Mouse (Mus musculus): ENCODE data around the gene Dnajb12.

Dnajb12 gene

DNA sequence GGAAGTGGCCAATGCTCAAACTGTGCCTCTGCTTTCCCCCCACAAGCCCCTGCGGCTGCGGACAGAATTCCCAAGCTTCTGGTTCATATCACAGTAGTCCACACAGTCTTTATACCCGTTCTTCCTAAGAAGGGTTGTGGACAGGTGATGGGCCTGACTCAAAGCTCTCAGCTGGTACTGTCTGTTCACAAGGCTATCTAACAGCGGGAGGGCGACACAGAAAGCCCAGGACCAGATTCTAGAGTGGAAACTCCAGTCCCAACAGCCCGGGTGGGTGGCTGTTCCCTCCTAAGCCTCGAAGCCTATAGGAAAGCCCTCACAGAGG, 41.1 kb downstream of the Dnajb12 start:
- DNase-seq (ENCODE audit: low spot score), result no peak

DNA sequence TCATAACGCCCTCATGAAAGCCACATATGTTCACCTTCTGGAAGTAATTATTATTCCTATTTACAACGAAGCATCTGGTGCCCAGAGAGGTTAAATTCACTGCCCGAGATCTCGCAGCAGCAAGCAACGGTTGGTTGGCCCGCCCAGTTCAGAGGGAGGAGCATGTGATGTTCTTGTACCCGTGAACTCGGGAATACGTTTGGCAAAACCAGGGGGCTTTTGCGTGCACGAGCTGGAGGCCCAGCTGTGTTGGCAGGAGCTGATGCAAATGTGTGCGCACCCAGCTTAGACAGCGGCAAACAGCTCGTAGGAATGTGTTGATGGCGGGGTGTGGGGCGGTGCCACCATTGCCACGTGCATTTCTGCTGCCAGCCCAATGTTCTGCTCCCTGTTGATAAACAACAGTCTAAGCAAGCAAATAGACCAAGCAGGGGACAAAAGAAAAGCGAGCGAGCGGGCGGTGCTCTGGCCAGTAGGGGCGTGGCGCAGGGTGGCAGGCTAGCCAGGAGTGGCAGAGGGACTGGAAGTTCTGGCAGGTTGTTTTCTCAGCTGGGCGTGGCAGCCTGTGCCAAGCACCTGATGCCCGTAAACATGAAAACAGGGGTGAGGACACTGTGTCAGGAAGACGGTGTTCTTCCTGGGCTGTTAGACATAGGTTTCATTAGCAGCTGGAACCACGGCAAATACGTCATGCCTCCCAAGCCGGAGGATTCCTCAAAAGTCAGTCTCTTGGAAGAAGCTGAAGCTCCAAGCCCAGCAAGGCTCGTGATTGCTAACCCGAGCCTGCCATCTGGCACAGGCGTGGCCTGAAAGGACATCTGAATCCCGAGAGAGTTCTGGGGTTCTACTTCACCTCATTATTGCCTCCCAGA, 41.7 kb downstream of the Dnajb12 start:
- peak; percentile 52 for DNase-seq (ENCODE audit: low spot score)

DNA sequence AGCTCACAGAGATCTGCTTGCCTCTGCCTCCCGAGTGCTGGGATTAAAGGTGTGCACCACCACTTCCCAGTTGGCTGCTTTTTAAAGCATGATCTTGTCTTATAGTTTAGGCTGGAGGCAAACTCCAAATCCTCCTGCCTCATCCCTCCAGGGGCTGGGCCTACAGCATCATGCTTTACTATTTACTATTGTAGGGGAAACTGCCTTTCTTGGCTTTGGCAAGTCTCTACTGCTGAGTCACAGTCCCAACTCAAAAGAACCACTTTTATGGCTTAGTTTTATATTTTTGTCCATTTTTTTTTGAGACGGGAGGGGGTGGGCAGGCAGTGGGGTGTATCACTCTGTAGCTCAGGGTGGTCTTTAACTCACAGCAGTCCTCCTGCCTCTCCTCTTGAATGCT, 44.1 kb downstream of the Dnajb12 start:
- DNase-seq (ENCODE audit: low spot score), result no peak

DNA sequence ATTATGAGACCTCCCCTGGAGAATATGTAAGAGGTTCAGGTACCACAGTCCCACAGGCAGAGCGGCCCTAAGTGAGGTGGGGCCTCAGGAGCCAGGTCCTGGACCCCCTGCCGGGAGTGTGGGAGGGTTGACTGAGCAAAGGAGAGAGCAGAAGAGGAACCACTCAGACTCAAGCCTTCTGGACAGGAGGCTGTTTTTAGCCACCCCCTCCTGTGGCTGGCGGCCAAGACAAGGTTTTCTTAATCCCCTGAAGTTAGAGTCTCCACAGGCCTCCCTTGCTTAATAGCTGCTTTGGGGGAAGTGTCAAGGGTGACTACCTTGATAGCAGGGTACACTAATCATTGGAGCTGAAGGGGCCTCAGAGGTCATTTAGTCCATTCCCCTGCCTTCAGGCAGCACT, 44.9 kb downstream of the Dnajb12 start:
- no peak for DNase-seq (ENCODE audit: low spot score)

DNA sequence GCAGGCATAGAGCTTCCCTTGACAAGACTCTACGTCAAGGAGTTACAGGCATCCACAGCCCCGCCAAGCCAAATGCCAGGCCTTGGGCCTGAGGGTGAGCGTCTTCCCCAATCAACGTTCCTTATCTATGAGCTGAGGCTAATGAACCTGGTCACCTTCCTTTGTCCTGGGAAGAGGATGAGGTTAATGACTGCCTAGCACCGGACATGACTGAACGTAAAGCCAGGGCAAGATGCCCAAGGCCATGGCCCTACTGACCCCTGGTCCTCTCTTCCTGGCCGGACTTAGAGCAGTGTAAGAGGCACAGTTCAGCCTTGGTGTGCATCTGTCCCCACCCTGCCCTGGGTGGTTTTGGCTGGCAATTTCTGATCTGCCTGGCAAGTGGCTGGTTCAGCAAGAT, 49.8 kb downstream of the Dnajb12 start:
- DNase-seq (ENCODE audit: low spot score), result no peak

DNA sequence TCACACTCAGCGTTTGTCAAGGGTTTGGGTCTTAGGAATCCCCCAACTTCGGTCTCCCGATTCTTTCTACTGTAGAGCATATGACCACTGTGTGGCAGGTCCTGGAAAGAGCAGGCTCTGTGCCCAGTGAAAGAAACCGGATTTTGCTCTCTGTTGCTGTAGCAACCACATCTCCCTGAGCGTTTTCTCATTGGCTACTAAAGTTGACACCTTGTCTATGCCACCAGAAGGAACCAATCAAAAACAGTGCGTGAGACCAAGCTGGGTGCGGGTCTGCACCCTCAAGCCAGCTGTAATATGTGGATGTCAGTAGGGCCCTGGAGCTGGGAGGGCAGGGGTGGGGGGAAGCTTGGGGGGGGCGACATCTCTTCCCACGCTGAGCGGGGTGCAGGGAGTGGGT, 51.6 kb downstream of the Dnajb12 start:
- no peak for DNase-seq (ENCODE audit: low spot score)

DNA sequence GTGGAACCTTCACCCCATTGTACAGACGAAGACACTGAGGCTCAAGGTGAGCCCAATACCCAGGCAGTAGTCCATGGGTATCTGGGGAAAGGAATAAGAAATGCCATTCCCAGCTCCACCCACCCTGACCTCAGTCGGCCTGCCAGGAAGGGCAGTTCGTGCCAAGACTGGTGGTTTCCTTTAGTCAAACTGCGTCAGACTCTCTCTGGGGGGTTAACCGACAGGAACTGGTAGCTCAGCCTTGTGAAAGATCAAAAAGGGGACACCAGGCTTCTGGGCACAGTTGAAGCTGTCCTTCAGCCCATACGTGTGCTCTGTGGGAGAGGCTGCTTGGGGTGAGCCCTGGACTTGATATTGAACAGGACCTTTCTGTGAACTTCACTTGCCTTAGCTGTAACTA, 53.2 kb downstream of the Dnajb12 start:
- no peak for DNase-seq (ENCODE audit: low spot score)

DNA sequence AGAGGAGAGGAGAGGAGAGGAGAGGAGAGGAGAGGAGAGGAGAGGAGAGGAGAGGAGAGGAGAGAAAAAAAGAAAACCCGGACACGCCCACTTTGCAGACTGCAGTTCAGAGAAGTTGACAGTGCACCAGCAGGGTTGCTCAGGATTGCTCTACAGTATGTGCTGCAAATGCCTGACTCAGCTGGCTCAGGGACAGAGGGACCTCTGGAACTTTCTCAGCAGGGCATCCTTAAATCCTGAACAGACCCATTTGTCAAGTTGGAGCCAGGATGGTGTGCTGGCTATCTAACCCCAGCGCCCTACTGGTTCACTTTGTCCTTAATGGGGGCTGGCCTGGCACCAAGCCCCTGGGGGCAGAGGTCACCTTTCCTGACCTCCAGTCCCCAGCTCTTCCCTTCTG, 54.7 kb downstream of the Dnajb12 start:
- no peak for DNase-seq (ENCODE audit: low spot score)

DNA sequence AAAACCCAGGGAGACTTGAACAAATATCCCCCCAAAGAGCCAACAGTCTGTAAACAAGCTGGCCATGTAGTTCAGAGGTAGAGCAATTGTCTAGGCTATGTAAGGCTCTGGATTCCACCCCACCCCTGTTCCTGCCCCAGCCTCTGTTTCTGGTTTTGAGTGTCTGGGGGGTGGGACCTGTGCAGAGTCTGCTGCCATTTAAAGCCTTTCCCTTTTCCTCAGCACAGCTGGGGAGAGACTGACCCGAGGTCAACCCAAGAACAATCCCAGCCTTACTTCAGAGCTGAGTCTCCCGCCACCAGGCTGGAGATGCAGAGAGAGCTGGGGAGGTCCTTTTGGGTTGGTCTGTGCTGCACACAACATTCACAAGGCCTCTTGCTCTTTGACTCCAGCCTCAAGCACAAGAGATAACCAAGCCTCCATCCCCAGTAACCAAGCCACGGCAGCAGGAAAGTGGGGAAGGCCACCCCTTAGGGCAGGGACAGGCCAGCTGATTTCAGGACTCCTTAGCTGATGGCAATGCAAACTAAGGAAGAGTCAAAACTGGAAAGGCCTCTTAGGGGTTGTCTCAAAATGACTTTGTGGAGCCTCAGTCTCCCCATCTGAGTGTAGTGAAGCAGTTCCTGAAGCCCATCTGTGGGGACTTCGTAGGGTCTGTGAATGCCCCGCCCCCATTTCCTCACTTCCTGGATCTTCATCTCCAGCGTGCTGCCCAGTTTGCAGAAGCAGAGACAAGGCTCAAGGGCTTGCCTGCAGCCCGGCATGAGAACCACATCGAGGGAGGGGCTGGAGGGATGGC, 56.9 kb downstream of the Dnajb12 start:
- DNase-seq (ENCODE audit: low spot score), result no peak

DNA sequence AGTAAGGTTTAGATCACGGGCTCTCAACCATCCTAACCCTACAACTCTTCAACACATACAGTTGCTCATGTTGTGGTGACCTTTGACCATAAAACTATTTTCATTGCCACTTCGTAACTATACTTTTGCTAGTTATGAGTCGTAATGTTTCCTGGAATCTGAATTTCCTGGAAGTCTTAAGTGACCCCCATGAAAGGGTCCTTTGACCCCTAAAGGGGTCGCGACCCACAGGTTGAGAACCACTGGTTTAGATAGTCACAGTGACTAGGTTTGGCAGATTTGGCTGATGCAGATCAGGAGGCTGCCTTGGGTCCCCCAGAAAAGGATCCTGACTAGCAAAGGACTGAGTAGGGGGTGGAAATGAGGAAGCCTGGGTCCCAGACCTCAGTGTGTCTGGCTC, 59.3 kb downstream of the Dnajb12 start:
- no peak for DNase-seq (ENCODE audit: low spot score)

DNA sequence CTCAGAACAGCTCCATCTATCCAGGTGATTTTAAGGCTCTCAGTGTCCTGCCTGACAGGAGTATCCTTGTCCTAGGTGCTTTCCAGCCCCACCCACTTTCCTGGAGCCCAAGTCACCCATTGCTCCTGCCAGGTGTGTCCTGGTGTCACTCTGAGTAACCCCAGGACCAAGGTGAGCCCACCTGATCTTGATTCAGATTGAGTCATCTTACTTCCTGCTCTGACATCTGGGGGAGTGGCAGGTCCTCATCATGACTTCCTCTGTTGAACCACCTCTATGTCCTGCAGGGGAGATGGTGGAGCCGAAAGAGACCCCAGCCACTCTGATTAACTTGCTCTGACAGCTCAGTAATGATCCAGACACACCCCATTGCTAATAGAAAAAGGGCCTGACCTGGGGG, 59.7 kb downstream of the Dnajb12 start:
- no peak for DNase-seq (ENCODE audit: low spot score)

DNA sequence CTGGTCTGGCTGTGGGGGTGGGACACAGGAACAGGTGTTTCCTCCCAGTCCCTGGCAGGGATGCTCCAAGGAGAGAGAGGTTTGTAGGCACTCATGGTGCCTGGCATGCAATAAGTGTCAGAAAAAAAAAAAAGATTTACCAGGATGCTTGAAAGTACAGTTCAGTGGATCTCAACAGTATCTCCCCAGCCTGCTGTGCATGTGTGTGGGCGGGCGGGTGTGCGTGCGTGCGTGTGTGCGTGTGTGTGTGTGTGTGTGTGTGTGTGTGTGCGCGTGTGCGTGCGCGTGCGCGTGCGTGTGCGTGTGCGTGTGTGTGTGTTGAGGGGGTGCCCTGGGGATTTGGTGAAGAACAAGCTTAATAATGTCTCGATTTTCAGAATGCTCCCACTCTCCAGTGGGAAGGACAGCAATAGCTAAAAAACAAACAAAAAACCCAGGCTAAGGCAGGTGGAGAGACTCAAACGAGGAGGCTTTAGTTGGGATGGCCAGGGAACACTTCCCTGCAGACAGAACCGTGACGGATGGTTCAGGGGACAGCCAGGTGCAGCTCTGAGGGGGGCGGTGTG, 63.0 kb downstream of the Dnajb12 start:
- no peak for DNase-seq (ENCODE audit: low spot score)

DNA sequence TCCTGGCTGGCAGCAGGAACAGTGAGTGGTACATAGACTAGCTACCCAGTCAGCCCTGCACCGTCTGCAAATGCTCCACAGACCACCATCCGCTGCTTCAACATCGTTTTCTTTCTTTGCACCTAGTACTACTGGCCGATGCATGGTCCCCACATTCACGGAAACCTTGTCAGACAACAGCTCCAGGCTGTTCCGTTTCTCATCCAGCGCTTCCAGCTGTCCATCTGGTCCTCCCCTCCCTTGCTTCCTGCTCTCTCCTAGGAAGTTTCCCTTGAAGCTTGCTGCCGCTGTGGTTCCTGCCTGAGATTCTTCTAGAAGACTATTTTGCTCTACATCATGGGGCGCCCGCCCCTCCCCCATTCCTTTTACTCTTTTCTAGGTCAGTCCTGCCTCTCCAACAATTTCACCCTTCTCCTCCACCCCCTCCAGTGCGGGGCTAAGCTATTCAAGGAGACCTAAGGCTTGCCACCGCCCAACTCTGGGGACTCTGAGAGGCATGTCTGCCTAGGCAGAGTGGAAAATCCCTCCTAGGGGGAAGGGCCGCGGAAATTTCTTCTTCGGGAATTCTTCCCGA, 63.6 kb downstream of the Dnajb12 start:
- DNase-seq (ENCODE audit: low spot score), result no peak

DNA sequence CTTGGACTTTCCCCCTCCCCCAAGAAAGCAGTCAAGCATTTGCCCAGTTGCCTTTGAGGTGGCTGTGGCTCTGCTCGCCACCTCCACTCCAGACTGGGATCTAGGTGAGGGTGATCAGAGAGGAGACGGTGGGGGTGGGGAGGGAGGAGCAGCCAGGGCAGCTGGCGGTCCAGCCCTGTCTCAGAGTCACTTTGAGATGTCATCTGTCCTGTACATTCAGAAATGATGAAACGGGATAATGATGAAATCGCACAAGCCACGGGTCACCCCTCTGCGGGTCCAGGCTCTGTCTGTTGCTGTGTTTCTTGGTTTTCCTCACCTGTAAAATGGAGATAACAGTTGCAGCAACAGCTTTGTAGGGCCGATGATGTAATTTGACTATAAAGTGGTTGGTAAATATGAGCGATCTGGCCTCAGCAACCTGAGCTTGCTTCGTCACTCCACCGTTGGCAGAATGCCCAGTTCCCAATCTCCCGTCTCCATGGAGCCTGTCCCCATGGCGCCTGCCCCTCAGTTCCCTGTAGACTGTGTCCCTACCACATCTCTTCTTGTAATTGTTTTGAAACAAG, 64.1 kb downstream of the Dnajb12 start:
- DNase-seq (ENCODE audit: low spot score), result no peak

DNA sequence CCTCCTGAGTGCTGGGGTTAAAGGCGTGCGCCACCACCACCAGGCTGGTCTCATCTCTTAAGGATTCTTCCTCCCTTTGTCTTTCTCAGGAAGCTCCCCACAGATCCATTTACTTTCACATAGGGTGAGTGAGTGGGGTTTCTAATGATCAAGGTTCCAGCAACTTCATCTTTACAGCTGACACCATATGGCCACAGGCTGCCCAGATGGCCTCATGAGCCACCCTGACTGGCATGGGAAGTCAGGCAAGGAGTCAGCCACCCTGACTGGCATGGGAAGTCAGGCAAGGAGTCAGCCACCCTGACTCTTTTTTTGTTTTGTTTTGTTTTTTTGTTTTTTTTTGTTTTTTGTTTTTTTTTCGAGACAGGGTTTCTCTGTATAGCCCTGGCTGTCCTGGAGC, 66.1 kb downstream of the Dnajb12 start:
- no peak for DNase-seq (ENCODE audit: low spot score)

DNA sequence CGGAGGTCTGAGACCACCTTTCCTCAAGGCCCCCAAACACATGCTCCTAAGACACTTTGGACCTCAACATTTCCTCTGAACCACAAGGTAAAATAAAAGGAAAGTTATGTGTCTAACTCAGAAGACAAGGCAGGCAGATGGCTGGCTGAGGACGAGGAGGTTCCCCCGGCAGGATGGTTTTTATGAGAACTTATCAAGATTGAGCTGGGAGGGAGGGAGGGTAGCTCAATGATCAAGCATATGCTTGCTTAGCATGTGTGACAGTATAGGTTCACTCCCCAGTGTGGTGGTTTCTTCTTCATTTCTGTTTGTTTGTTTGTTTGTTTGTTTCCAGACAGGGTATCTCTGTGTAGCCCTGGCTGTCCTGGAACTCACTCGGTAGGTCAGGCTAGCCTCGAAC, 67.0 kb downstream of the Dnajb12 start:
- no peak for DNase-seq (ENCODE audit: low spot score)

DNA sequence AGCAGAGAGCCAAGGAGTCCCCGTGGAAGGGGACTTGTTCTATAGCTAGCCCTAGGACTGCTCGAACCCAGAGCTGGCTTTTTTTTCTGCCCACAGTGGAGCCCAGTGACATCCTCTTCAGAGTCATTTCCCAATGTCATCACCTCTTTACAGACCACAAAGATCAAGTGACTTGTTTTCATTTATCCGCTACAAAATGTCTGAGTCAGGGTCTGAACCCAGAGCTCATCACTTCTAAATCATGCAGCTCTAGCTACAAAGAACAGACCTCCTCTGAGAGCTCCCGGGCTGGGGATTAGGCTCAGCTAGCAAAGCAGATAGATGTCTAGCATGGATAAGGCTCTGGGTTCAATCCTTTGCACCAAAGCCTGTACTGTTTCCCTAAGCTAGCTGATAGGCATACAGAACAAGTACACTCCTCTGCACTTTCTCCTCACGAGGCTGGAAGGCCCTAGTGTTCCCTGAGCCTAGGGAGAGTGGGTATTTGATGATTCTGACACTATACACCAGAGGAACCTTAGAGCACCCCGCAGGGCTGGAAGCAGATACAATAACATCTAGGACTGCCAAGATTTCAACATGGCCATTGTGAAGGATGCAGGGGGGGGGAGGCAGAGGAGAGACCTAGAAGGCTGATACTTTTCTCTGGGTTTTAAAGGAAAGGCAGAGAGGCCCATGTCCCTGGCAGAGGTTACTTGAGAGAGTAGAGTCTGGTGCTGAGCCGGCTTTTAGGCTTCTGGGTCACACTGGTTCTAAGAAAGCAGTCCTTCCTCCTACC, 68.1 kb downstream of the Dnajb12 start:
- DNase-seq (ENCODE audit: low spot score), result no peak

DNA sequence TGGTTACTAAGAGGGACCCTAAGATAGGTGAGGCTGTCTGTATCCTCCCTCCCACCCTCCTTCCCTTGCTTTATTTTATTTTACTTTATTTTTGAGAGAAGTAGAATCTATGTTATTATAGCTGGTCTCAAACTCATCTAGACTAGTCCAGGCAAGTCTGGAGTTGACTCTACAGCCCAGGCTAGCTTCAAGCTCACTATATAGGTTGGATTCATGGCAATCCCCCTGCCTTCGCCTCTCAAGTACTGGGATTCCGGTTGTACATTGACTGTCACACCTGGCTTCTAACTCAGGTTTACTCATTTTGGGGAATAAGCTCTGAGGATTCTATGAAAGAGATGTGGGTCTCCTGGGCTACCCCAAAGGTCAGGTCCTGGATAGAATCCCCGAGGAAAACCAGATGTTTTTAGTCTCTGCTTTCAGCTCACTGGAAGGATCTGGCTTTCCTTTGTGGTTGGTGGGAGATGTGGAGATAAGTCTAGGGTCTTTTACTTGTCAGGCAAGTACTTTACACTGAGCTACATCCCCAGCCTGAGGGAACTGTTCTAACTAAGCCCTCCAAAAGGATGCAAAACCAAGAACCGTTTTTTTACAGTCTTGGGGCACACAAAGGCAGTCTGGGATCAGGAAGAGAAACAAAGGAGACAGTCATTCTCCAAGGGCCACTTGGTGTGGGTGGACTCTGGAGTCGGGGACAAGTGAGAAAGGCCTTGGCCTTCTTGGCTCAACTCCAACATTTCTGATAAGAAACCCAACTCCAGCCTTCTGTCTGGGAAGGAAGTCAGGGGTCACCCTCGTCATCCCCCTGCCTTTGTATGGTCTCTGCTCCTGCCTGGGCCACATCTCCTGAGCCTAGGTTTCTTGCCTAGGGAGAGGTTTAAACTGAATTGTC, 69.3 kb downstream of the Dnajb12 start:
- no peak for DNase-seq (ENCODE audit: low spot score)

All from c-Kit-positive CD71-positive TER-119-positive erythroid progenitor cells, embryonic 14.5 days (primary cell).